Mouse (Mus musculus) intestine, postnatal 0 days (tissue): ENCODE data around the gene Gm5089. TPM values are rescaled to one million over a fixed set of nuclear protein-coding genes. Genes with fewer than 3 reads are reported as not detected.

Experiments
- ATAC-seq: fragments of 200-750 bp; cut with Nextera tagmentation; 2 replicates; pipeline ENCODE4 v1.8.0; 2017; ENCODE audit warnings: mild to moderate bottlenecking, moderate TSS enrichment, moderate library complexity
- H3K27ac ChIP-seq: fragments of 300-500 bp; sonication (generic); 2 replicates; pipeline ENCODE4 v1.5.1; 2014; ENCODE audit warnings: mild to moderate bottlenecking, low read depth, low read length, moderate library complexity
- H3K27me3 ChIP-seq: fragments of 300-500 bp; sonication (generic); replicated peaks from 2 replicates; pipeline ENCODE4 v1.6.1; 2014; ENCODE audit warnings: low read length, mixed read lengths; ENCODE audit not compliant: control insufficient read depth, insufficient read depth
- H3K36me3 ChIP-seq: fragments of 300-500 bp; sonication (generic); 2 replicates; pipeline ENCODE4 v1.6.1; 2014; ENCODE audit warnings: mild to moderate bottlenecking, moderate library complexity; ENCODE audit not compliant: control insufficient read depth, insufficient read depth
- H3K4me1 ChIP-seq: fragments of 300-500 bp; sonication (generic); replicated peaks from 2 replicates; pipeline ENCODE4 v1.6.1; 2014; ENCODE audit warnings: antibody characterized with exemption, low read length, mixed read lengths; ENCODE audit not compliant: control insufficient read depth, insufficient read depth
- H3K4me2 ChIP-seq: fragments of 300-500 bp; sonication (generic); replicated peaks from 2 replicates; pipeline ENCODE4 v1.6.1; 2014; ENCODE audit warnings: low read depth, mild to moderate bottlenecking, moderate library complexity
- H3K4me3 ChIP-seq: fragments of 300-500 bp; sonication (generic); 2 replicates; pipeline ENCODE4 v1.5.1; 2014; ENCODE audit warnings: low read depth, low read length
- H3K9ac ChIP-seq: fragments of 300-500 bp; sonication (generic); 2 replicates; pipeline ENCODE4 v1.6.1; 2014; ENCODE audit warnings: mild to moderate bottlenecking, low read depth, low read length
- H3K9me3 ChIP-seq: fragments of 300-500 bp; sonication (generic); 2 replicates; pipeline ENCODE4 v1.6.1; 2016; ENCODE audit warnings: mixed run types; ENCODE audit not compliant: control insufficient read depth
- CTCF ChIP-seq: sonication (generic); IDR thresholded peaks from 2 replicates; pipeline ENCODE4 v1.5.1; 2016; ENCODE audit warnings: low read depth, mild to moderate bottlenecking, control low read depth, antibody characterized with exemption, moderate library complexity
- WGBS: fragments of 180-500 bp; shearing (Covaris S2); extraction: QIAGEN DNeasy Blood & Tissue Kit; methylation state at CpG from one replicate; pipeline ENCODE4 v1.1.7; 2014; 5-methylcytosine and 5-hydroxymethylcytosine counted together
- polyA plus RNA-seq: library from polyadenylated mRNA; unstranded; fragments of >200 nt; fragmentation: Nextera tagmentation; extraction: Ambion mirVana; gene quantifications from 2 replicates; pipeline ENCODE4 v1.2.1, GENCODE M21; 2015

Gene Gm5089
- polyA plus RNA-seq, 1 experiment from 2014 or later: not detected

DNA sequence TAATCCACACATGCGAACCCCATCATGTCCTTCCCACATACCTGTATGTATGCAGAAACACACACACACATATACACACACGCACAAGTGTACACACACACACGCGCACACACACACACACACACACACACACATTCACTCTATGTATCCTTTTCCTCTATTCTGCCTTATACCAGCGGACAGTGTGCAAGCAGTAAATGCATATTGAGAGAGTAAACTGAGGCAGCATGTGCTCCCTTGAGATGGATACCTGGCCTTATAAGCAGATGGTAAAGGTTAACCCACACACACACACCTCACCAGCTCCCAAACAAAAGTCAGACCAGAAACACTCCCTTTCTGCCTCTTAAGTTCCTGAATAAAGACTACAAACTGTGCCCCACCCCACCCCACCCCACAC lies 65.2 kb downstream of the Gm5089 start:
- Histone ChIP-seq H3K9ac (no peak overlapping the region), H3K27me3 (no peaks in the 10 kb centered on the region), H3K36me3 (no peaks in the 10 kb centered on the region), H3K9me3 (no peaks in the 10 kb centered on the region), H3K27ac (no peak overlapping the region), H3K4me2 (no peak overlapping the region), H3K4me1 (no peaks in the 10 kb centered on the region), H3K4me3 (no peak overlapping the region)
- ATAC-seq: no peak
- 94% methylated on average over 5 of the region's 5 CpGs for WGBS
- TF ChIP-seq CTCF: no peak

DNA sequence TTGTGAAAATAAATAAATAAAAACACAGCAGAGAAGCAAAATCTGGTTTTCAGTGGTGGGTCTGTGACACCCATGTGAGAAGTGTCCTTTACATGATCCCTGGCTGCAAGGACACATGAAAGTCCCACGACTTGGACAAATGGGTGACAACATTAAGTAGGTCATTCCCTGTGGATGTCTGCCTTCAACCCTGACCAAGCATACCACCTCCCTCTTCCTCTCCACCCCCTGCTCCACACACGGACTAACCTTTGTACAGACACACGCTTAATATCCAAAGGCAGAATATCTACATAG lies 65.7 kb downstream of the Gm5089 start:
- no peak overlapping the region for H3K27ac ChIP-seq
- no peak overlapping the region for H3K9ac ChIP-seq
- H3K4me2 ChIP-seq: no peak overlapping the region
- no peak for ATAC-seq
- no peaks in the 10 kb centered on the region for H3K9me3 ChIP-seq
- TF ChIP-seq CTCF: no peak
- no peak overlapping the region for H3K4me3 ChIP-seq
- 85% methylated on average over 3 of the region's 3 CpGs for WGBS
- no peaks in the 10 kb centered on the region for H3K27me3 ChIP-seq
- H3K4me1 ChIP-seq: no peaks in the 10 kb centered on the region
- no peaks in the 10 kb centered on the region for H3K36me3 ChIP-seq

Other genes with a start within 250 kb of the Gm5089 start
- gene Zic5, start 14.6 kb upstream of the Gm5089 start, polyA plus RNA-seq: not detected in 2 replicates
- not detected in 2 replicates for gene Zic2, start 24.3 kb upstream of the Gm5089 start, polyA plus RNA-seq
- gene Gm10837, start 39.5 kb upstream of the Gm5089 start, polyA plus RNA-seq: not detected in 2 replicates
- 5.9 and 7.7 TPM in 2 replicates for gene Pcca, start 83.2 kb upstream of the Gm5089 start, polyA plus RNA-seq